Mouse (Mus musculus): Measurements from ENCODE around the gene Ccdc24. TPM values are rescaled to one million over a fixed set of nuclear protein-coding genes. Genes with fewer than 3 reads are reported as not detected.

Ccdc24 gene
- polyA plus RNA-seq, 1 experiment from 2014 or later, result 0.70 TPM

GRCm38 (mm10) chr4:117837271-117837670 is 35.1 kb downstream of the Ccdc24 start:
- Histone ChIP-seq H3K4me1 (ENCODE audit: control insufficient read depth in 2 of 2, insufficient read depth in 2 of 2, low read length in 2 of 2) (peaks cover 14 to 15% of the 10 kb centered on the region in 2 experiments; a peak in 3 of 4 replicates), H3K36me3 (ENCODE audit: control insufficient read depth, insufficient read depth, low read length) (no peaks in the 10 kb centered on the region), H3K4me3 (ENCODE audit: control insufficient read depth in 1 of 2, insufficient read depth in 1 of 2, low read depth in 1 of 2, low read length in 2 of 2) (no peak overlapping the region), H3K9me3 (ENCODE audit: control insufficient read depth, low read length) (no peaks in the 10 kb centered on the region), H3K27ac (replicated peaks in 1 of 2; ENCODE audit: control insufficient read depth in 1 of 2, insufficient read depth in 1 of 2, low read depth in 2 of 2, low read length in 2 of 2) (no peak overlapping the region), H3K9ac (ENCODE audit: low read length) (no peak overlapping the region), H3K4me2 (ENCODE audit: low read length) (no peak overlapping the region), H3K27me3 (ENCODE audit: control insufficient read depth, insufficient read depth, low read length) (0 out of 2 replicates have a peak, but pooled peaks cover 3% of the 10 kb centered on the region)
- no peak for ATAC-seq (ENCODE audit: insufficient number of reproducible peaks, insufficient read depth, low FRiP score, low read depth)
- whole genome bisulfite sequencing, result 66% methylated on average over 4 of the region's 4 CpGs

- H3K36me3 ChIP-seq (ENCODE audit: control insufficient read depth, insufficient read depth, low read length), result no peaks in the 10 kb centered on the region
- H3K9ac ChIP-seq (ENCODE audit: low read length), result peak overlapping the region; percentile 84
- peaks cover 14 to 23% of the 10 kb centered on the region in 2 experiments; a peak in 3 of 4 replicates for H3K4me1 ChIP-seq (ENCODE audit: control insufficient read depth in 2 of 2, insufficient read depth in 2 of 2, low read length in 2 of 2)
- peak overlapping the region; percentile 97 for H3K4me2 ChIP-seq (ENCODE audit: low read length)
- no peaks in the 10 kb centered on the region for H3K9me3 ChIP-seq (ENCODE audit: control insufficient read depth, low read length)
- 0 out of 2 replicates have a peak, but pooled peaks cover 3% of the 10 kb centered on the region for H3K27me3 ChIP-seq (ENCODE audit: control insufficient read depth, insufficient read depth, low read length)
- peak overlapping the region; percentile 53 to 83; a peak in 3 of 4 replicates for H3K27ac ChIP-seq (replicated peaks in 1 of 2; ENCODE audit: control insufficient read depth in 1 of 2, insufficient read depth in 1 of 2, low read depth in 2 of 2, low read length in 2 of 2)
- H3K4me3 ChIP-seq (ENCODE audit: control insufficient read depth in 1 of 2, insufficient read depth in 1 of 2, low read depth in 1 of 2, low read length in 2 of 2), result peak overlapping the region; percentile 82
- peak; percentile 85 for ATAC-seq (ENCODE audit: insufficient number of reproducible peaks, insufficient read depth, low FRiP score, low read depth)
- WGBS, result under 1% methylated on average over 48 of the region's 48 CpGs
Observed at GRCm38 (mm10) chr4:117836204-117836767, 36.1 kb downstream of the Ccdc24 start.

- H3K9ac ChIP-seq (ENCODE audit: low read length), result peak overlapping the region; percentile 84
- peak overlapping the region; percentile 53 to 83; a peak in 3 of 4 replicates for H3K27ac ChIP-seq (replicated peaks in 1 of 2; ENCODE audit: control insufficient read depth in 1 of 2, insufficient read depth in 1 of 2, low read depth in 2 of 2, low read length in 2 of 2)
- H3K4me3 ChIP-seq (ENCODE audit: control insufficient read depth in 1 of 2, insufficient read depth in 1 of 2, low read depth in 1 of 2, low read length in 2 of 2), result peak overlapping the region; percentile 82
- ATAC-seq (ENCODE audit: insufficient number of reproducible peaks, insufficient read depth, low FRiP score, low read depth), result peak; percentile 33
- peaks cover 12 to 26% of the 10 kb centered on the region in 2 experiments for H3K4me1 ChIP-seq (ENCODE audit: control insufficient read depth in 2 of 2, insufficient read depth in 2 of 2, low read length in 2 of 2)
- under 1% methylated on average over 54 of the region's 60 CpGs for WGBS
- 0 out of 2 replicates have a peak, but pooled peaks cover 6% of the 10 kb centered on the region for H3K27me3 ChIP-seq (ENCODE audit: control insufficient read depth, insufficient read depth, low read length)
- no peaks in the 10 kb centered on the region for H3K36me3 ChIP-seq (ENCODE audit: control insufficient read depth, insufficient read depth, low read length)
- H3K4me2 ChIP-seq (ENCODE audit: low read length), result peak overlapping the region; percentile 97
- no peaks in the 10 kb centered on the region for H3K9me3 ChIP-seq (ENCODE audit: control insufficient read depth, low read length)
Observed at GRCm38 (mm10) chr4:117835531-117836111, 36.7 kb downstream of the Ccdc24 start.

GRCm38 (mm10) chr4:117834845-117835530 is 37.4 kb downstream of the Ccdc24 start:
- peak; percentile 34 for ATAC-seq (ENCODE audit: insufficient number of reproducible peaks, insufficient read depth, low FRiP score, low read depth)
- H3K27me3 ChIP-seq (ENCODE audit: control insufficient read depth, insufficient read depth, low read length), result 0 out of 2 replicates have a peak, but pooled peaks cover 6% of the 10 kb centered on the region
- H3K27ac ChIP-seq (replicated peaks in 1 of 2; ENCODE audit: control insufficient read depth in 1 of 2, insufficient read depth in 1 of 2, low read depth in 2 of 2, low read length in 2 of 2), result peak overlapping the region; percentile 73 to 83

GRCm38 (mm10) chr4:117834457-117834844 is 37.9 kb downstream of the Ccdc24 start, which contains the start of gene Slc6a9:
Slc6a9 (plus strand) TSS chr4:117834506.
- 21% methylated on average over 3 of the region's 3 CpGs for WGBS

More at GRCm38 (mm10) chr4:117834845-117835530, 37.4 kb downstream of the Ccdc24 start:
- H3K9ac ChIP-seq (ENCODE audit: low read length), result peak overlapping the region; percentile 84
- peaks cover 17 to 32% of the 10 kb centered on the region in 2 experiments for H3K4me1 ChIP-seq (ENCODE audit: control insufficient read depth in 2 of 2, insufficient read depth in 2 of 2, low read length in 2 of 2)
- H3K4me2 ChIP-seq (ENCODE audit: low read length), result peak overlapping the region; percentile 97
- H3K9me3 ChIP-seq (ENCODE audit: control insufficient read depth, low read length), result no peaks in the 10 kb centered on the region
- no peaks in the 10 kb centered on the region for H3K36me3 ChIP-seq (ENCODE audit: control insufficient read depth, insufficient read depth, low read length)
- H3K4me3 ChIP-seq (ENCODE audit: control insufficient read depth in 1 of 2, insufficient read depth in 1 of 2, low read depth in 1 of 2, low read length in 2 of 2), result peak overlapping the region; percentile 82
- 2% methylated on average over 36 of the region's 36 CpGs for WGBS

GRCm38 (mm10) chr4:117831920-117832691 is 40.3 kb downstream of the Ccdc24 start:
- Histone ChIP-seq H3K27me3 (ENCODE audit: control insufficient read depth, insufficient read depth, low read length) (0 out of 2 replicates have a peak, but pooled peaks cover 3% of the 10 kb centered on the region), H3K27ac (replicated peaks in 1 of 2; ENCODE audit: control insufficient read depth in 1 of 2, insufficient read depth in 1 of 2, low read depth in 2 of 2, low read length in 2 of 2) (0 out of 4 replicates have a peak overlapping the region, but pooled peaks of 1 of the 2 experiments have one; percentile 2), H3K9me3 (ENCODE audit: control insufficient read depth, low read length) (no peaks in the 10 kb centered on the region), H3K36me3 (ENCODE audit: control insufficient read depth, insufficient read depth, low read length) (no peaks in the 10 kb centered on the region), H3K4me3 (ENCODE audit: control insufficient read depth in 1 of 2, insufficient read depth in 1 of 2, low read depth in 1 of 2, low read length in 2 of 2) (no peak overlapping the region), H3K4me1 (ENCODE audit: control insufficient read depth in 2 of 2, insufficient read depth in 2 of 2, low read length in 2 of 2) (peaks cover 17 to 38% of the 10 kb centered on the region in 2 experiments), H3K4me2 (ENCODE audit: low read length) (no peak overlapping the region; the same call in 1 of the 2 replicates), H3K9ac (ENCODE audit: low read length) (no peak overlapping the region)
- 55% methylated on average over 9 of the region's 9 CpGs for WGBS
- no peak for ATAC-seq (ENCODE audit: insufficient number of reproducible peaks, insufficient read depth, low FRiP score, low read depth)

More at GRCm38 (mm10) chr4:117834457-117834844, 37.9 kb downstream of the Ccdc24 start, which contains the start of gene Slc6a9:
- Histone ChIP-seq H3K9ac (ENCODE audit: low read length) (peak within 1 kb of the TSS; percentile 84), H3K9me3 (ENCODE audit: control insufficient read depth, low read length) (no peaks in the 10 kb centered on the region), H3K27me3 (ENCODE audit: control insufficient read depth, insufficient read depth, low read length) (0 out of 2 replicates have a peak, but pooled peaks cover 5% of the 10 kb centered on the region), H3K36me3 (ENCODE audit: control insufficient read depth, insufficient read depth, low read length) (no peaks in the 10 kb centered on the region), H3K4me2 (ENCODE audit: low read length) (peak within 1 kb of the TSS; percentile 97), H3K4me1 (ENCODE audit: control insufficient read depth in 2 of 2, insufficient read depth in 2 of 2, low read length in 2 of 2) (peaks cover 21 to 37% of the 10 kb centered on the region in 2 experiments), H3K27ac (replicated peaks in 1 of 2; ENCODE audit: control insufficient read depth in 1 of 2, insufficient read depth in 1 of 2, low read depth in 2 of 2, low read length in 2 of 2) (peak within 1 kb of the TSS; percentile 73 to 83), H3K4me3 (ENCODE audit: control insufficient read depth in 1 of 2, insufficient read depth in 1 of 2, low read depth in 1 of 2, low read length in 2 of 2) (peak within 1 kb of the TSS; percentile 82)
- ATAC-seq (ENCODE audit: insufficient number of reproducible peaks, insufficient read depth, low FRiP score, low read depth), result no peak

All from heart, embryonic 14.5 days (tissue).